Mouse (Mus musculus) urinary bladder, postnatal 4 days (tissue): ENCODE data around the gene Olfr403.
"Not testable (repeated sequence)": the region's sequence is repeated elsewhere in the genome, so short reads cannot be mapped to it uniquely, and the experiment has no call there.

Experiments used
- DNase-seq, 2 experiments: peaks; one replicate each; pipeline ENCODE4 v3.0.0; 2021 to 2022; ENCODE audit warnings: low spot score in 2 of 2

The Olfr403 gene

GRCm38 (mm10) chr11:74185949-74186348, at the start of gene Olfr403:
TSS of gene Olfr403 (plus strand) at chr11:74186249.
- no peak for DNase-seq

- not testable (repeated sequence) for DNase-seq
Observed at GRCm38 (mm10) chr11:74140001-74140400, 46.0 kb upstream of the Olfr403 start.

- DNase-seq, result no peak
Observed at GRCm38 (mm10) chr11:74145866-74146265, 40.2 kb upstream of the Olfr403 start.

GRCm38 (mm10) chr11:74153229-74153628, 32.8 kb upstream of the Olfr403 start, which contains the start of gene Olfr402:
TSS of gene Olfr402 (plus strand) at chr11:74153529.
- DNase-seq, result no peak

- DNase-seq, result no peak
Observed at GRCm38 (mm10) chr11:74168771-74169170, 17.3 kb upstream of the Olfr403 start.

- DNase-seq, result no peak
Observed at GRCm38 (mm10) chr11:74183168-74183567, 2.9 kb upstream of the Olfr403 start.

GRCm38 (mm10) chr11:74183745-74184144, 2.3 kb upstream of the Olfr403 start:
- DNase-seq, result no peak

GRCm38 (mm10) chr11:74211279-74211678, 25.2 kb downstream of the Olfr403 start, which contains the start of gene Olfr43:
TSS of gene Olfr43 (minus strand) at chr11:74211379.
- DNase-seq, result no peak

GRCm38 (mm10) chr11:74241201-74241600, 55.2 kb downstream of the Olfr403 start:
- DNase-seq, result no peak
